ENCODE assay signal across 25 mouse cellular contexts in the genomic region with DNA sequence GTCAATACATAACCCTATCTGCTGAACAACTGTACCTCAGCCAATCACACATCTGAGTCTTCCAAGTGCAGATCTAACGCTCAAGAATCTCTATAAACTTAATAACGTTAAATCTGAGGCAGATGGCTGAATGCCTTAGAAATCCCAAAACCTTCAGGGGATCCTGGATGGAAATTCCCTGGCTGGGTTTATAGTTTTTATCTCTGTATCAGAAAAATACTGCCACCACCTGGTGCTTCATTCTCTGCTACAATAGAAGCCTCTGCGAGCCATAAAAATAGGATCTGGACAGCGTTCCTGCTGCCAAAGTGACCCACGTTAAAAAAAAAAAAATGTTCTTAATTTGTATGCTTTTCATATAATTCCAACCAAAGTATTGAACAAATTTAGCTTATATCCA.
DNase-seq lines count a peak whose midpoint lies in the region; ATAC-seq and TF ChIP-seq lines count a peak whose summit lies in the region.
"Had no signal": no experiment of that assay in that cellular context is flagged by ENCODE, and none has a peak within 500 bp of the region (broad histone marks: within the 10 kb centered on the region; RNA-seq: fewer than 3 reads in every experiment).

No protein-coding gene starts in this region.

- no peak overlapping the region for H3K9ac ChIP-seq in forebrain, embryonic 14.5 days (ENCODE audit: low read length)
- H3K9ac ChIP-seq in forebrain, embryonic 11.5 days (ENCODE audit: low read length) = no peak overlapping the region
- H3K9ac ChIP-seq: heart, embryonic 12.5 days; limb, embryonic 15.5 days; liver, embryonic 15.5 days; lung, embryonic 15.5 days; neural tube, embryonic 15.5 days had no signal

- no peaks in the 10 kb centered on the region for H3K9me3 ChIP-seq in forebrain, embryonic 14.5 days (replicated peaks; ENCODE audit: control insufficient read depth, low read length)
- H3K9me3 ChIP-seq in forebrain, embryonic 11.5 days (ENCODE audit: control insufficient read depth, low read length) = no peaks in the 10 kb centered on the region
- H3K9me3 ChIP-seq: forebrain, embryonic 10.5 days; heart, embryonic 12.5 days; hindbrain, embryonic 10.5 days; limb, embryonic 15.5 days; liver, embryonic 15.5 days; lung, embryonic 15.5 days; neural tube, embryonic 15.5 days had no signal

- 48% methylated on average over 5 of the region's 5 CpGs for WGBS in forebrain, embryonic 14.5 days
- WGBS in forebrain, embryonic 11.5 days = 83% methylated on average over 5 of the region's 5 CpGs

- no peak for ATAC-seq in forebrain, embryonic 14.5 days
- ATAC-seq in forebrain, embryonic 11.5 days (replicated peaks; ENCODE audit: low FRiP score) = no peak
- ATAC-seq: CD4-positive, CD25-positive, alpha-beta regulatory T cell, adult 4 months; midbrain, embryonic 16.5 days; Patski had no signal

- no peaks in the 10 kb centered on the region for H3K36me3 ChIP-seq in forebrain, embryonic 14.5 days (ENCODE audit: control insufficient read depth, insufficient read depth, low read length)
- H3K36me3 ChIP-seq in forebrain, embryonic 11.5 days (ENCODE audit: control insufficient read depth, insufficient read depth, low read length) = no peaks in the 10 kb centered on the region
- H3K36me3 ChIP-seq: forebrain, embryonic 10.5 days; heart, embryonic 12.5 days; hindbrain, embryonic 10.5 days; limb, embryonic 15.5 days; liver, embryonic 15.5 days; lung, embryonic 15.5 days; neural tube, embryonic 15.5 days had no signal

- H3K27ac ChIP-seq in forebrain, embryonic 14.5 days (ENCODE audit: low read depth, low read length) = no peak overlapping the region
- H3K27ac ChIP-seq in forebrain, embryonic 11.5 days (ENCODE audit: low read depth, low read length) = no peak overlapping the region
- H3K27ac ChIP-seq in layer of hippocampus, adult 2 months = no peak overlapping the region
- H3K27ac ChIP-seq: forebrain, embryonic 10.5 days; gastrocnemius, adult 2 months; hindbrain, embryonic 10.5 days; kidney, postnatal 0 days; limb, embryonic 15.5 days; liver, embryonic 15.5 days; lung, embryonic 15.5 days; neural tube, embryonic 15.5 days had no signal

- H3K4me3 ChIP-seq in forebrain, embryonic 14.5 days (ENCODE audit: low read depth, low read length) = no peak overlapping the region
- no peak overlapping the region for H3K4me3 ChIP-seq in forebrain, embryonic 11.5 days (ENCODE audit: low read depth, low read length)
- no peak overlapping the region for H3K4me3 ChIP-seq in layer of hippocampus, adult 2 months
- H3K4me3 ChIP-seq: forebrain, embryonic 10.5 days; gastrocnemius, adult 2 months; heart, embryonic 12.5 days; hindbrain, embryonic 10.5 days; limb, embryonic 15.5 days; liver, embryonic 15.5 days; lung, embryonic 15.5 days; megakaryocyte, embryonic 14.5 days; neural tube, embryonic 15.5 days had no signal

- TF ChIP-seq CTCF in layer of hippocampus, adult 2 months (conservative IDR thresholded peaks at IDR 0.05) = peak; percentile 64

- H3K4me1 ChIP-seq in forebrain, embryonic 14.5 days (ENCODE audit: control insufficient read depth, insufficient read depth, low read length) = peaks cover 8% of the 10 kb centered on the region; the same call in 1 of the 2 replicates
- 0 out of 2 replicates have a peak, but pooled peaks cover 5% of the 10 kb centered on the region for H3K4me1 ChIP-seq in forebrain, embryonic 11.5 days (replicated peaks; ENCODE audit: control insufficient read depth, insufficient read depth, low read length)
- H3K4me1 ChIP-seq: liver, embryonic 15.5 days; megakaryocyte, embryonic 14.5 days had no signal

- no peak overlapping the region for H3K4me2 ChIP-seq in forebrain, embryonic 14.5 days (ENCODE audit: low read length)
- no peak overlapping the region for H3K4me2 ChIP-seq in forebrain, embryonic 11.5 days (ENCODE audit: low read depth, low read length, severe bottlenecking)
- H3K4me2 ChIP-seq: heart, embryonic 12.5 days; limb, embryonic 15.5 days; liver, embryonic 15.5 days; lung, embryonic 15.5 days; neural tube, embryonic 15.5 days had no signal

- no peaks in the 10 kb centered on the region for H3K27me3 ChIP-seq in forebrain, embryonic 14.5 days (replicated peaks; ENCODE audit: control insufficient read depth, insufficient read depth, low read length)
- no peaks in the 10 kb centered on the region for H3K27me3 ChIP-seq in forebrain, embryonic 11.5 days (ENCODE audit: control insufficient read depth, insufficient read depth, low read length)
- H3K27me3 ChIP-seq: heart, embryonic 12.5 days; limb, embryonic 15.5 days; liver, embryonic 15.5 days; lung, embryonic 15.5 days; megakaryocyte, embryonic 14.5 days; neural tube, embryonic 15.5 days; Patski had no signal

- peak; percentile 61 for DNase-seq in forebrain, embryonic 14.5 days (ENCODE audit: low spot score)
- no peak for DNase-seq in forebrain, embryonic 11.5 days (ENCODE audit: low spot score)
- peak; percentile 14 to 16 for DNase-seq in layer of hippocampus, adult 2 months (ENCODE audit: low spot score in 2 of 2)
- no peak for DNase-seq in layer of hippocampus, postnatal 36 days
- peak; percentile 48 for DNase-seq in MN1 (ENCODE audit: low spot score)
- DNase-seq in brain, embryonic 18.5 days (ENCODE audit: low read depth, low spot score) = peak; percentile 12
- DNase-seq in urinary bladder, adult 2 months (ENCODE audit: low spot score) = no peak
- DNase-seq: gastrocnemius, adult 2 months; heart, postnatal 10 days; kidney, adult 18-20 months; lung, postnatal 36 days; thymus, adult 2 months; thymus, postnatal 4 days had no signal

Comparison
In these comparisons a context has a peak if more than half of its experiments do, and no peak if none do; other contexts are left out.
1. DNase-seq: peak in forebrain, embryonic 14.5 days (single experiment), layer of hippocampus, adult 2 months (2 of 2), MN1 (single experiment) and brain, embryonic 18.5 days (single experiment); none in forebrain, embryonic 11.5 days (single experiment), layer of hippocampus, postnatal 36 days (0 of 2) and urinary bladder, adult 2 months (single experiment).